Mouse (Mus musculus): ENCODE measurements around the gene 4930412O13Rik.

- TF ChIP-seq POLR2A (IDR thresholded peaks at IDR 0.05; ENCODE audit: borderline replicate concordance, insufficient read depth, low read length), result no peak
- TF ChIP-seq CTCF (IDR thresholded peaks at IDR 0.05; ENCODE audit: borderline replicate concordance, insufficient read depth, low read depth, low read length), result no peak
Observed at GRCm38 (mm10) chr2:9885217-9885770, 4.2 kb downstream of the 4930412O13Rik start.

All from cerebellum, adult 2 months (tissue).